Mouse (Mus musculus) brown adipose tissue, adult 24 weeks (tissue): Measurements from ENCODE around the gene Tmem128. TPM values are rescaled to one million over a fixed set of nuclear protein-coding genes. Genes with fewer than 3 reads are reported as not detected.

ENCODE experiments used
- H3K27ac ChIP-seq: fragments of 200-500 bp; replicated peaks from 2 replicates; pipeline ENCODE4 v1.5.1; 2012; ENCODE audit warnings: low read depth, mild to moderate bottlenecking, low read length
- H3K4me1 ChIP-seq: fragments of 200-500 bp; 2 replicates; pipeline ENCODE4 v1.6.1; 2012; ENCODE audit warnings: low read length, mixed read lengths; ENCODE audit not compliant: control insufficient read depth, insufficient read depth, insufficient read length
- H3K4me3 ChIP-seq: fragments of 200-500 bp; 2 replicates; pipeline ENCODE4 v1.5.1; 2012; ENCODE audit warnings: low read depth, mild to moderate bottlenecking, low read length, moderate library complexity; ENCODE audit not compliant: insufficient read depth
- polyA plus RNA-seq: library from polyadenylated mRNA; stranded (reverse); fragments of >200 nt; gene quantifications from 2 replicates; pipeline ENCODE4 v1.2.4, GENCODE M21; 2012; ENCODE audit not compliant: missing spikeins, insufficient read depth, insufficient read length

Gene Tmem128
- polyA plus RNA-seq, 1 experiment, result 53.7 TPM

- H3K4me1 ChIP-seq, result peaks cover 4% of the 10 kb centered on the region; the same call in 1 of the 2 replicates
- no peak overlapping the region for H3K27ac ChIP-seq
- H3K4me3 ChIP-seq, result no peak overlapping the region
Observed at GRCm38 (mm10) chr5:38308873-38309272, 48.9 kb downstream of the Tmem128 start.

DNA sequence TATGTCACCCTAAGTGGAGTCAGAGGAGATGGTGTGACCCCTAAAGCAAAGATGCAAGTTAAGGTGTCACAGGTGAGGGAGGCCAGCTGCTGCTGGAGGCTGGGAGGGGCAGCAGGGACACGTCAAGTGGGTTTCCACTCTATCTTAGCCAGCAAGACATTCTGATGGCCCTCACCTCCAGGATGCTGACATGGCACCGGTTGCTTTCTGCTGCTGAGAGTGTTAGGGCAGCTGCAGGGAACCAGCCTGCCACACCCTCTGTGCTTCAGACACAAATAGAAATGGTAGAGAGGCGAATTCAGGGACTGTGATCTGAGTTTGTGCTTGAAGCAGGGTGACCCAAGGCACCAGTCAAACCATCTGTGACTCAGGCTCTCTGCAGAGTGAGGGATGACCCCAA is 49.8 kb downstream of the Tmem128 start:
- peaks cover 4% of the 10 kb centered on the region; the same call in 1 of the 2 replicates for H3K4me1 ChIP-seq

More for the DNA sequence above, 49.8 kb downstream of the Tmem128 start:
- no peak overlapping the region for H3K27ac ChIP-seq
- H3K4me3 ChIP-seq, result no peak overlapping the region

Other genes starting within 250 kb of the Tmem128 start
- 52.3 and 61.2 TPM in 2 replicates for gene Stx18, start 221.4 kb upstream of the Tmem128 start, polyA plus RNA-seq
- gene Nsg1, start 100.3 kb upstream of the Tmem128 start, polyA plus RNA-seq, result 2.0 and 3.5 TPM in 2 replicates
- 1.3 and 1.7 TPM in 2 replicates for gene Zbtb49, start 39.7 kb upstream of the Tmem128 start, polyA plus RNA-seq
- gene Lyar, start 39.7 kb upstream of the Tmem128 start, polyA plus RNA-seq, result 32.3 and 32.7 TPM in 2 replicates
- 131 and 159 TPM in 2 replicates for gene Otop1, start 15.8 kb downstream of the Tmem128 start, polyA plus RNA-seq
- gene Drd5, start 59.2 kb downstream of the Tmem128 start, polyA plus RNA-seq, result not detected in 2 replicates
- gene Slc2a9, start 243.0 kb downstream of the Tmem128 start, polyA plus RNA-seq, result 0.83 and 1.9 TPM in 2 replicates